Mouse (Mus musculus) MEL (cell line): ENCODE results near the gene Fam171b. TPM values are rescaled to one million over a fixed set of nuclear protein-coding genes. Genes with fewer than 3 reads are reported as not detected.

Experiments used
- DNase-seq: peaks from one replicate; pipeline ENCODE4 v3.0.0; 2011; ENCODE audit warnings: low read depth, low spot score
- H3K27ac ChIP-seq: 2 replicates; pipeline ENCODE4 v1.5.1; 2012; ENCODE audit warnings: low read depth, mild to moderate bottlenecking, control low read depth, low read length, moderate library complexity; ENCODE audit not compliant: control insufficient read depth
- H3K27me3 ChIP-seq, 2 experiments: fragments of 150-350 bp in 1 of 2; sonication (generic) in 1 of 2; 2 replicates each; pipeline ENCODE4 v1.6.1; 2012; ENCODE audit warnings: low read length in 2 of 2, mild to moderate bottlenecking in 2 of 2, improper control_type of control experiment in 1 of 2, moderate library complexity in 1 of 2; ENCODE audit not compliant: insufficient read depth in 2 of 2, control insufficient read depth in 1 of 2
- H3K36me3 ChIP-seq, 2 experiments: 2 replicates each; pipeline ENCODE4 v1.6.1; 2012 to 2014; ENCODE audit warnings: low read length in 2 of 2, improper control_type of control experiment in 1 of 2, inconsistent platforms in 1 of 2, mild to moderate bottlenecking in 1 of 2; ENCODE audit not compliant: insufficient read depth in 2 of 2, control insufficient read depth in 1 of 2
- H3K4me1 ChIP-seq, 2 experiments: fragments of 150-350 bp in 1 of 2; sonication (generic) in 1 of 2; 2 replicates each; pipeline ENCODE4 v1.6.1; 2012; ENCODE audit warnings: low read length in 2 of 2, improper control_type of control experiment in 1 of 2, mild to moderate bottlenecking in 1 of 2; ENCODE audit not compliant: insufficient read depth in 2 of 2, control insufficient read depth in 1 of 2
- H3K4me3 ChIP-seq, 2 experiments: fragments of 150-350 bp in 1 of 2; sonication (generic) in 1 of 2; 2 replicates each; pipeline ENCODE4 v1.5.1; 2012; ENCODE audit warnings: low read depth in 2 of 2, low read length in 2 of 2, mild to moderate bottlenecking in 2 of 2, moderate library complexity in 2 of 2, control low read depth in 1 of 2, improper control_type of control experiment in 1 of 2; ENCODE audit not compliant: control insufficient read depth in 1 of 2, insufficient read depth in 1 of 2
- H3K79me2 ChIP-seq: 2 replicates; pipeline ENCODE4 v1.6.1; 2012; ENCODE audit warnings: mild to moderate bottlenecking, low read length, moderate library complexity; ENCODE audit not compliant: control insufficient read depth, poor library complexity, insufficient read depth
- H3K9ac ChIP-seq: 2 replicates; pipeline ENCODE4 v1.6.1; 2012; ENCODE audit warnings: low read depth, mild to moderate bottlenecking, control low read depth, low read length, moderate library complexity; ENCODE audit not compliant: control insufficient read depth, poor library complexity, severe bottlenecking
- H3K9me3 ChIP-seq: fragments of 150-350 bp; sonication (generic); replicated peaks from 2 replicates; pipeline ENCODE4 v1.6.1; 2012; ENCODE audit warnings: mild to moderate bottlenecking, low read length, improper control_type of control experiment, moderate library complexity; ENCODE audit not compliant: insufficient read depth
- CTCF ChIP-seq, 3 experiments: IDR thresholded peaks in 2 of 3; conservative IDR thresholded peaks in 1 of 3; 2 replicates each; pipeline ENCODE4 v1.5.1; 2011 to 2012; ENCODE audit warnings: low read length in 3 of 3, low read depth in 2 of 3, mild to moderate bottlenecking in 2 of 3, improper control_type of control experiment in 1 of 3, inconsistent platforms in 1 of 3, mixed read lengths in 1 of 3, moderate library complexity in 1 of 3; ENCODE audit not compliant: control insufficient read depth in 1 of 3, insufficient read depth in 1 of 3, poor library complexity in 1 of 3, severe bottlenecking in 1 of 3
- EP300 ChIP-seq, 2 experiments: IDR thresholded peaks; 2 replicates each; pipeline ENCODE4 v1.6.1; 2011; ENCODE audit warnings: improper control_type of control experiment in 2 of 2, low read length in 2 of 2, low read depth in 1 of 2, mild to moderate bottlenecking in 1 of 2
- GATA1 ChIP-seq: IDR thresholded peaks from 2 replicates; pipeline ENCODE4 v1.6.1; 2011; ENCODE audit warnings: low read depth, low read length, improper control_type of control experiment
- MYB ChIP-seq: IDR thresholded peaks from 2 replicates; pipeline ENCODE4 v1.6.1; 2011; ENCODE audit warnings: mild to moderate bottlenecking, low read depth, low read length, improper control_type of control experiment
- MYC ChIP-seq: IDR thresholded peaks from 2 replicates; pipeline ENCODE4 v1.6.1; 2011; ENCODE audit warnings: low read depth, mild to moderate bottlenecking, low read length, improper control_type of control experiment, moderate library complexity
- POLR2A ChIP-seq, 2 experiments: IDR thresholded peaks; 2 replicates each; pipeline ENCODE4 v1.6.1; 2011 to 2012; ENCODE audit warnings: low read length in 2 of 2, mild to moderate bottlenecking in 2 of 2, control low read depth in 1 of 2, improper control_type of control experiment in 1 of 2, low read depth in 1 of 2, moderate library complexity in 1 of 2; ENCODE audit not compliant: control insufficient read depth in 1 of 2, insufficient read depth in 1 of 2, poor library complexity in 1 of 2
- POLR2AphosphoS2 ChIP-seq: IDR thresholded peaks from 2 replicates; pipeline ENCODE4 v1.6.1; 2011; ENCODE audit warnings: low read length, improper control_type of control experiment
- polyA plus RNA-seq, 2 experiments: library from polyadenylated mRNA; stranded (reverse) in 1 of 2; unstranded in 1 of 2; fragments of >175 nt in 1 of 2; fragments of >200 nt in 1 of 2; gene quantifications; 2 replicates each; pipeline versions ENCODE4 v1.2.1 to v1.2.4; 2012; ENCODE audit warnings: low replicate concordance in 2 of 2, low read depth in 1 of 2; ENCODE audit not compliant: insufficient read length in 2 of 2, insufficient read depth in 1 of 2, missing spikeins in 1 of 2
- total RNA-seq: library from RNA; depleted of rRNA; stranded (reverse); fragments of 300-350 nt; gene quantifications from 2 replicates; pipeline ENCODE4 v1.2.3, GENCODE M21; 2012; rRNA removed

The Fam171b gene
- not detected in 2 replicates for total RNA-seq
- polyA plus RNA-seq: not detected

DNA sequence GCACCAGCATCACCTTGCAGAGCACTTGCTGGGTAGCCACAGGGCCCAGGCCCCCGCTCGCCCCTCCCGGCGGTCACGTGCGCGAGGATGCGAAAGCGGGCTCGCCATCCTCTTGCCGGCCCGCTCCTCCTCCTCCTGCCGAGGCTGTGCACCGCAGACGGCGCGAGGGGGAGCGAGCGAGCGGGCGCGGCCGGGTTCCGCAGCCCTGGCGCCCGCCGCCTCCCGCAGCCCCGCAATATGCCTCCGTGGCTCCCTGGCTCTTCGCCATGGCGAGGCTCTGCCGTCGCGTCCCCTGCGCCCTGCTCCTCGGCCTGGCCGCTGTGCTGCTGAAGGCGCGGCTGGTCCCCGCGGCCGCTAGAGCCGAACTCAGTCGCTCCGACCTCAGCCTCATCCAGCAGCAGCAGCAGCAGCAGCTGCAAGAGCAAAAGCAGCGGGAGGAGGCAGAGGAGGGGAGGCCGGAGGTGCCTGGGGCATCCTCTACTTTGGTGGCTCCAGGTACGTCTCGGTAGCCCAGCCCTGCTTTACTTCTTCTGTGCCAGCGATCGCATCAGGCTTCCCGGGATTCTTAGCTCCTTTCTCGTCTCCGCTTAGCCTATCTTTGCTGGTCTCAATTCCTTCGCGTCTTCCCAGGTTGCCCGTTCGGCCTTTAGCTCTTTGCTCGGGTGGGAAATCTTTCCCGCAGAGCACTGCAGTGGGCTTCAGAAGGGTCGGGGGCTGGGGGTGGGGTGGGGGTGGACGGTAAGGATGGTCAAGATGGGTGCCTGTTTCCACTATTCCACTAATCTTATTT, at the start of gene Fam171b:
TSS of gene Fam171b (plus strand) at position 154 of the 790 bp plus-strand sequence.
- no peak within 1 kb of the TSS for H3K27ac ChIP-seq

DNA sequence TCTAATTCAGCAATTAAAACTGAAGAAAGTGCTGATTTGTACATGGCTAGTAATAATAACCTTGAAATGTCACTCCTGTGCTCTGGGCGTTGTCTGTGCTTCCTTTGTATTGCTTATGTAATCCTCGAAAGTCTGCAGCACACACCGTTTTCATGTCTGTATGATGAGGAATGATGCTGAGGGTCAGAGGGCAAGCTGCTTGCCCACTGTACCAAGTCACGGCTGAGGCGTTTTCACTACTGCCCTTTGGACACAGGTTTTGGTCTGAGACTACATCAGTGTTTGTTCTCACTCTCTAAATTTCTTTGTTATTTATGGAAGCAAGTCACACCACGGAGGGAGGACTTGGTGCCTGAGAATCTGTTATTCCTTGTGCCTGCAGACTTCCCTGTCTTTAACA, 46.4 kb upstream of the Fam171b start:
- Histone ChIP-seq H3K9ac (no peak overlapping the region), H3K36me3 (peaks cover 0 to 10% of the 10 kb centered on the region in 2 experiments; a peak in 3 of 4 replicates), H3K9me3 (no peaks in the 10 kb centered on the region), H3K79me2 (no peaks in the 10 kb centered on the region), H3K27ac (no peak overlapping the region), H3K27me3 (no peaks in the 10 kb centered on the region), H3K4me3 (no peak overlapping the region), H3K4me1 (peaks cover 0 to 7% of the 10 kb centered on the region in 2 experiments; a peak in 2 of 4 replicates)
- no peak for TF ChIP-seq MYC
- DNase-seq: no peak

More for the DNA sequence above, at the start of gene Fam171b:
- TF ChIP-seq POLR2A (IDR thresholded peaks at IDR 0.05; ENCODE audit: control insufficient read depth in 1 of 2, insufficient read depth in 1 of 2, low read depth in 1 of 2, low read length in 2 of 2, poor library complexity in 1 of 2) (no peak), GATA1 (no peak), POLR2AphosphoS2 (no peak), MYB (no peak)
- no peaks in the 10 kb centered on the region for H3K36me3 ChIP-seq
- no peaks in the 10 kb centered on the region for H3K27me3 ChIP-seq
- H3K9me3 ChIP-seq: no peaks in the 10 kb centered on the region
- no peaks in the 10 kb centered on the region for H3K79me2 ChIP-seq
- no peaks in the 10 kb centered on the region for H3K4me1 ChIP-seq
- DNase-seq: no peak
- H3K9ac ChIP-seq: no peak within 1 kb of the TSS
- no peak within 1 kb of the TSS for H3K4me3 ChIP-seq

DNA sequence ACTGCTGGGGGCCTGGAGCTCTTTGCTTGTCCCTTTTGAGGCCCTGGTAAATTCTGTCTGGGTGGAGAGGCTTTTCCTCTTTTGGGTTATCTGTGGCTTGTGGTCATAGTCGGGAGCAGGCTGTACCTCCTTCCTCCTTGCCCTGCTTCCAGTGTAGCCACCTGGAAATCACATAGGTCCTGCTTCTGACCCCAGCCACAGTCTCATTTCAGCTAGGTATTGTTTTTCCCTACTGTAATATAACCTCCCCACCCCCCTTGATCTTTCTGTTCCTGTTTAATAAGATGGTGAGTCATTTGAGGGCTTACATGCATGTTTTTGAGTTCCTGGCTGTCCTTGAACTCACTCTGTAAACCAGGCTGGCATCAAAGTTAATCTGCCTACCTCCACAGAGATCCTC, 45.6 kb upstream of the Fam171b start:
- no peak overlapping the region for H3K9ac ChIP-seq
- TF ChIP-seq EP300 (IDR thresholded peaks at IDR 0.05; ENCODE audit: low read depth in 1 of 2, low read length in 2 of 2): 0 out of 4 replicates have a peak, but pooled peaks of 1 of the 2 experiments have one; percentile 25
- no peak for TF ChIP-seq CTCF (IDR thresholded peaks at IDR 0.05 in 2 of 3, conservative IDR thresholded peaks at IDR 0.05 in 1 of 3; ENCODE audit: control insufficient read depth in 1 of 3, insufficient read depth in 1 of 3, low read depth in 2 of 3, low read length in 3 of 3, poor library complexity in 1 of 3, severe bottlenecking in 1 of 3)
- no peaks in the 10 kb centered on the region for H3K79me2 ChIP-seq
- H3K4me1 ChIP-seq: peaks cover 0 to 7% of the 10 kb centered on the region in 2 experiments; a peak in 2 of 4 replicates
- H3K9me3 ChIP-seq: no peaks in the 10 kb centered on the region
- peak; percentile 44 for DNase-seq
- H3K27ac ChIP-seq: no peak overlapping the region
- no peaks in the 10 kb centered on the region for H3K27me3 ChIP-seq
- no peak overlapping the region for H3K4me3 ChIP-seq
- H3K36me3 ChIP-seq: peaks cover 0 to 10% of the 10 kb centered on the region in 2 experiments; a peak in 3 of 4 replicates
